Comparison of ENCODE assay signal across 8 mouse cellular contexts in the genomic region with DNA sequence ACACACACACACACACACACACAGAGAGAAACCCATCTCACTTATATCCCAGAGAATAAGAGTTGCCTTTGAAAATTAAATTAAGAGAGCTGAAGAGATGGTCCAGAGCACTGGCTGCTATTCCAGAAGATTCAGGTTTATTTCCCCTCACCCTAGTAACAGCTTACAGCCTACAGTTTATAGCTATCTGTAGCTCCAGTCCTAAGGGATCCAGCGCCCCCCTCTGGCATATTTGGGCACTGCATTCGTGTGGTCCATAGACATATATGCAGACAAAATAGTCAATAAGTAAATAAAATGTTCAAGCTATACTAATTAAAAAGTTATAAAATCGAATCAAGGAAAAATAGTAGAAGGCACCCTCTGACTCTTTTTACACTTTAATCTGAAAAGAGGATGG.
DNase-seq lines count a peak whose midpoint lies in the region; ATAC-seq and TF ChIP-seq lines count a peak whose summit lies in the region.

No protein-coding gene starts in this region.

- DNase-seq in forebrain, embryonic 11.5 days (ENCODE audit: low spot score), result peak; percentile 74
- DNase-seq in liver, result peak; percentile 27
- DNase-seq in cerebellum, adult 18-20 months, result peak; percentile 65 to 70
- DNase-seq in hindbrain, postnatal 0 days (ENCODE audit: low spot score), result peak; percentile 90
- peak; percentile 10 for DNase-seq in ovary, postnatal 36 days (ENCODE audit: low spot score)
- no peak for DNase-seq in thymus, postnatal 25 days

- no peaks in the 10 kb centered on the region for H3K27me3 ChIP-seq in forebrain, embryonic 11.5 days (ENCODE audit: control insufficient read depth, insufficient read depth, low read length)
- no peaks in the 10 kb centered on the region for H3K27me3 ChIP-seq in forebrain, embryonic 16.5 days (replicated peaks; ENCODE audit: control insufficient read depth, insufficient read depth, low read length)
- H3K27me3 ChIP-seq in liver, embryonic 12.5 days (replicated peaks), result no peaks in the 10 kb centered on the region
- no peaks in the 10 kb centered on the region for H3K27me3 ChIP-seq in hindbrain, postnatal 0 days (ENCODE audit: insufficient read depth, low read length)

- H3K4me2 ChIP-seq in forebrain, embryonic 11.5 days (ENCODE audit: low read depth, low read length, severe bottlenecking), result no peak overlapping the region
- H3K4me2 ChIP-seq in forebrain, embryonic 16.5 days (ENCODE audit: low read length), result no peak overlapping the region
- no peak overlapping the region for H3K4me2 ChIP-seq in liver, embryonic 12.5 days
- no peak overlapping the region for H3K4me2 ChIP-seq in hindbrain, postnatal 0 days (ENCODE audit: low read depth, low read length)

- TF ChIP-seq CTCF in hindbrain, postnatal 0 days (IDR thresholded peaks at IDR 0.05; ENCODE audit: low read depth), result peak; percentile 86

- H3K9ac ChIP-seq in forebrain, embryonic 11.5 days (ENCODE audit: low read length), result no peak overlapping the region
- no peak overlapping the region for H3K9ac ChIP-seq in forebrain, embryonic 16.5 days (replicated peaks; ENCODE audit: low read depth, low read length)
- no peak overlapping the region for H3K9ac ChIP-seq in liver, embryonic 12.5 days
- H3K9ac ChIP-seq in hindbrain, postnatal 0 days (replicated peaks; ENCODE audit: low read length), result no peak overlapping the region

- no peaks in the 10 kb centered on the region for H3K4me1 ChIP-seq in forebrain, embryonic 11.5 days (replicated peaks; ENCODE audit: control insufficient read depth, insufficient read depth, low read length)
- 0 out of 2 replicates have a peak, but pooled peaks cover 2% of the 10 kb centered on the region for H3K4me1 ChIP-seq in forebrain, embryonic 16.5 days (replicated peaks; ENCODE audit: control insufficient read depth, insufficient read depth, low read length)
- no peaks in the 10 kb centered on the region for H3K4me1 ChIP-seq in liver, embryonic 12.5 days
- no peaks in the 10 kb centered on the region for H3K4me1 ChIP-seq in hindbrain, postnatal 0 days (ENCODE audit: insufficient read depth, low read length)

- WGBS in forebrain, embryonic 11.5 days, result 31% methylated on average over 3 of the region's 3 CpGs
- WGBS in forebrain, embryonic 16.5 days, result 32% methylated on average over 3 of the region's 3 CpGs
- WGBS in liver, embryonic 12.5 days (ENCODE audit: insufficient replicate concordance), result 14% methylated on average over 3 of the region's 3 CpGs
- 30% methylated on average over 3 of the region's 3 CpGs for WGBS in hindbrain, postnatal 0 days

- no peaks in the 10 kb centered on the region for H3K36me3 ChIP-seq in forebrain, embryonic 11.5 days (ENCODE audit: control insufficient read depth, insufficient read depth, low read length)
- no peaks in the 10 kb centered on the region for H3K36me3 ChIP-seq in forebrain, embryonic 16.5 days (ENCODE audit: control insufficient read depth, insufficient read depth)
- H3K36me3 ChIP-seq in liver, embryonic 12.5 days, result no peaks in the 10 kb centered on the region
- H3K36me3 ChIP-seq in hindbrain, postnatal 0 days (ENCODE audit: insufficient read depth, low read length), result no peaks in the 10 kb centered on the region

- ATAC-seq in forebrain, embryonic 11.5 days (replicated peaks; ENCODE audit: low FRiP score), result no peak
- ATAC-seq in forebrain, embryonic 16.5 days, result no peak
- no peak for ATAC-seq in liver, embryonic 12.5 days
- ATAC-seq in hindbrain, postnatal 0 days, result peak; percentile 55; the same call in 1 of the 2 replicates

- H3K4me3 ChIP-seq in forebrain, embryonic 11.5 days (ENCODE audit: low read depth, low read length), result no peak overlapping the region
- no peak overlapping the region for H3K4me3 ChIP-seq in forebrain, embryonic 16.5 days (replicated peaks; ENCODE audit: low read length)
- no peak overlapping the region for H3K4me3 ChIP-seq in liver, embryonic 12.5 days
- H3K4me3 ChIP-seq in hindbrain, postnatal 0 days (ENCODE audit: low read length), result no peak overlapping the region

- no peak overlapping the region for H3K27ac ChIP-seq in forebrain, embryonic 11.5 days (ENCODE audit: low read depth, low read length)
- H3K27ac ChIP-seq in forebrain, embryonic 16.5 days (ENCODE audit: low read length), result no peak overlapping the region
- no peak overlapping the region for H3K27ac ChIP-seq in liver, embryonic 12.5 days
- no peak overlapping the region for H3K27ac ChIP-seq in hindbrain, postnatal 0 days

- H3K9me3 ChIP-seq in forebrain, embryonic 11.5 days (ENCODE audit: control insufficient read depth, low read length), result peaks cover 3% of the 10 kb centered on the region; the same call in 1 of the 2 replicates
- no peaks in the 10 kb centered on the region; the same call in 1 of the 2 replicates for H3K9me3 ChIP-seq in forebrain, embryonic 16.5 days (ENCODE audit: control insufficient read depth, low read length)
- H3K9me3 ChIP-seq in liver, embryonic 12.5 days (replicated peaks), result peaks cover 13% of the 10 kb centered on the region; the same call in 1 of the 2 replicates
- H3K9me3 ChIP-seq in hindbrain, postnatal 0 days (ENCODE audit: low read length), result 0 out of 2 replicates have a peak, but pooled peaks cover 2% of the 10 kb centered on the region
